ENCODE assay signal across 9 mouse cellular contexts in genomic region chr19:22922871-22923670, GRCm38 (mm10).
"Had no signal": no experiment of that assay in that cellular context is flagged by ENCODE, and none has a peak within 500 bp of the region (broad histone marks: within the 10 kb centered on the region; RNA-seq: fewer than 3 reads in every experiment).

No protein-coding gene starts in this region.

- H3K9me3 ChIP-seq: limb, embryonic 15.5 days; liver, embryonic 12.5 days; midbrain, embryonic 12.5 days had no signal

- H3K36me3 ChIP-seq: limb, embryonic 15.5 days; liver, embryonic 12.5 days; midbrain, embryonic 12.5 days had no signal

- H3K4me1 ChIP-seq: limb, embryonic 15.5 days; liver, embryonic 12.5 days; midbrain, embryonic 12.5 days had no signal

- H3K27me3 ChIP-seq: limb, embryonic 15.5 days; liver, embryonic 12.5 days; midbrain, embryonic 12.5 days had no signal

- DNase-seq: kidney, adult 8-10 months; kidney, postnatal 25 days; right cerebral cortex, postnatal 14 days; thymus, postnatal 36 days had no signal

- H3K4me2 ChIP-seq: limb, embryonic 15.5 days; liver, embryonic 12.5 days; midbrain, embryonic 12.5 days had no signal

- H3K27ac ChIP-seq: limb, embryonic 15.5 days; liver, embryonic 12.5 days; midbrain, embryonic 12.5 days had no signal

- H3K9ac ChIP-seq: limb, embryonic 15.5 days; liver, embryonic 12.5 days; midbrain, embryonic 12.5 days had no signal

- H3K4me3 ChIP-seq: limb, embryonic 15.5 days; liver, embryonic 12.5 days; midbrain, embryonic 12.5 days had no signal

- ATAC-seq: intestine, postnatal 0 days; liver, embryonic 12.5 days; midbrain, embryonic 16.5 days had no signal
